Mouse (Mus musculus) kidney, embryonic 16.5 days (tissue): ENCODE results near the gene Maf. TPM values are rescaled to one million over a fixed set of nuclear protein-coding genes. Genes with fewer than 3 reads are reported as not detected.
A peak's percentile ranks its signal among the peaks of the same experiment; 100 is the strongest.

ENCODE experiments used
- ATAC-seq: fragments of 200-750 bp; cut with Nextera tagmentation; 2 replicates; pipeline ENCODE4 v1.8.0; 2017; ENCODE audit warnings: moderate TSS enrichment; ENCODE audit not compliant: low FRiP score, low TSS enrichment
- H3K27ac ChIP-seq: fragments of 300-500 bp; sonication (generic); 2 replicates; pipeline ENCODE4 v1.5.1; 2014; ENCODE audit warnings: low read length
- H3K27me3 ChIP-seq: fragments of 300-500 bp; sonication (generic); 2 replicates; pipeline ENCODE4 v1.6.1; 2014; ENCODE audit warnings: low read length, control low read depth, mixed read lengths; ENCODE audit not compliant: insufficient read depth
- H3K36me3 ChIP-seq: fragments of 300-500 bp; sonication (generic); 2 replicates; pipeline ENCODE4 v1.6.1; 2014; ENCODE audit warnings: low read length, control low read depth, mixed read lengths; ENCODE audit not compliant: insufficient read depth
- H3K4me1 ChIP-seq: fragments of 300-500 bp; sonication (generic); 2 replicates; pipeline ENCODE4 v1.6.1; 2014; ENCODE audit warnings: low read length, control low read depth, mixed read lengths; ENCODE audit not compliant: insufficient read depth
- H3K4me2 ChIP-seq: fragments of 300-500 bp; sonication (generic); replicated peaks from 2 replicates; pipeline ENCODE4 v1.6.1; 2014; ENCODE audit warnings: low read depth, low read length
- H3K4me3 ChIP-seq: fragments of 300-500 bp; sonication (generic); 2 replicates; pipeline ENCODE4 v1.5.1; 2014; ENCODE audit warnings: mild to moderate bottlenecking, low read length
- H3K9ac ChIP-seq: fragments of 300-500 bp; sonication (generic); replicated peaks from 2 replicates; pipeline ENCODE4 v1.6.1; 2014; ENCODE audit warnings: low read length
- H3K9me3 ChIP-seq: fragments of 300-500 bp; sonication (generic); 2 replicates; pipeline ENCODE4 v1.6.1; 2016; ENCODE audit warnings: low read length, control low read depth
- WGBS: fragments of 180-500 bp; shearing (Covaris S2); extraction: QIAGEN DNeasy Blood & Tissue Kit; methylation state at CpG from one replicate; pipeline ENCODE4 v1.1.7; 2014; 5-methylcytosine and 5-hydroxymethylcytosine counted together
- polyA plus RNA-seq: library from polyadenylated mRNA; unstranded; fragments of >200 nt; fragmentation: Nextera tagmentation; extraction: Ambion mirVana; gene quantifications from 2 replicates; pipeline ENCODE4 v1.2.1, GENCODE M21; 2015

Gene Maf
- polyA plus RNA-seq, 1 experiment from 2014 or later: 7.9 TPM

DNA sequence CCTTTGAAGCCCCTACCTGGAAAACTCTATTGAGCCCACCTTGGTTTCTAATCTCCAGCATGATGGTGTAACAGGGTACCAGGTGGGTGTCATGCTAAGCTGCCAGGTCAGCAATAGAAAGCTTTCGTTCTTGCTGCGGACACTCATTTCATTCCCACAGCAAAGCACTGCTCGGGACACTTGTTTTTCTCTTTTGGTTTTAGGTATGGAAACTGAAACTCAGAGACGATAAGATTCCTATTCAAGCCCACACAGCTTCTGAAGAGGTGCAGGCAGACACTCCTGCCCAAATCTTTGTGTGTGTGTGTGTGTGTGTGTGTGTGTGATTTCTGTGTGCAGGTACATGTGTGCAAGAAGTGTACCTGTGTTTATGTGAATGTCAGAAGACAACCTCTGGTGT is 32.2 kb upstream of the Maf start:
- Histone ChIP-seq H3K9me3 (no peaks in the 10 kb centered on the region), H3K27me3 (no peaks in the 10 kb centered on the region), H3K9ac (no peak overlapping the region), H3K4me3 (no peak overlapping the region), H3K27ac (no peak overlapping the region), H3K36me3 (no peaks in the 10 kb centered on the region), H3K4me2 (no peak overlapping the region), H3K4me1 (no peaks in the 10 kb centered on the region)
- WGBS: 86% methylated on average over 4 of the region's 4 CpGs
- ATAC-seq: no peak

DNA sequence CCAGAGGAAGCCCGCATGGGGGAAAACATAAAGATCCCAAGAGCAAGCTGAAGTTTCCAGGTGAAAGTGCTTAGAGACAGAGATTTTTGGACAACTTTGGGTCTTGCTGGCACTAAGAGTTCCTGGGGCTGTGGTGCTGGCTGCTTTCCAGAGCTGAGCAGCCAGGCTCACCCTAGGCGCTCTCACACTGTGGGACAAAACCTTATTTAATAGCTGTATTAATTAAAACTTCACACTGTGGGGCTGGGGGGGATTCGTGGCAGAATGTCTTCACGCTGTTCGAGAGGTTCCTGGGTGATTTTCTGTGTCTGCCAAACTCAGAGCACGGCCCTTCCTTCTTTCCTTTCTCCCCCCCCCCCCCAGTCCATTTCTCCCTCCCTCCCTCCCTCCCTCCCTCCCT is 24.8 kb upstream of the Maf start:
- ATAC-seq: no peak
- 77% methylated on average over 6 of the region's 6 CpGs for WGBS

DNA sequence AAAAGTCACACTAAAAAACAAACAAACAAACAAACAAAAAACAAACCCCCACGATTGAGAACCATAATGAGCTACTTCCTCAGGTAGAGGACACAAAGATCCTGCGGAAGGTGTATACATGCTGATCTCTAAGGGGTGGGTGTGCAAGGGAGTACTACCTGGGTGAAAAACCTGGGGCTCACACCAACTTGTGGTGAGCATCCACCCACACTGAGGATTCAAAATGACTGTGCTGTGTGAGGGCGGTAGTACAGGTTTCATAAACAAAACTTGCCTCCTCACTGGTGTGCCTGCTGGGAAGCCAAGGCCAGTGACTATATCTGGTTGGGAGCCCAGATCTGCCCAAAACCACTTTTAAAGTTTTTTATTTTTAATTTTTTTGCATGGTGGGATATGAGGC is 19.2 kb upstream of the Maf start:
- Histone ChIP-seq H3K9ac (no peak overlapping the region), H3K4me1 (no peaks in the 10 kb centered on the region), H3K36me3 (no peaks in the 10 kb centered on the region), H3K27ac (no peak overlapping the region), H3K4me3 (no peak overlapping the region), H3K4me2 (no peak overlapping the region), H3K9me3 (no peaks in the 10 kb centered on the region), H3K27me3 (no peaks in the 10 kb centered on the region)
- WGBS: 82% methylated on average over 3 of the region's 3 CpGs
- no peak for ATAC-seq

More for the DNA sequence above, 24.8 kb upstream of the Maf start:
- no peaks in the 10 kb centered on the region for H3K4me1 ChIP-seq
- H3K9me3 ChIP-seq: no peaks in the 10 kb centered on the region
- no peak overlapping the region for H3K27ac ChIP-seq
- no peak overlapping the region for H3K9ac ChIP-seq
- no peak overlapping the region for H3K4me3 ChIP-seq
- H3K36me3 ChIP-seq: no peaks in the 10 kb centered on the region
- no peak overlapping the region for H3K4me2 ChIP-seq
- no peaks in the 10 kb centered on the region for H3K27me3 ChIP-seq

DNA sequence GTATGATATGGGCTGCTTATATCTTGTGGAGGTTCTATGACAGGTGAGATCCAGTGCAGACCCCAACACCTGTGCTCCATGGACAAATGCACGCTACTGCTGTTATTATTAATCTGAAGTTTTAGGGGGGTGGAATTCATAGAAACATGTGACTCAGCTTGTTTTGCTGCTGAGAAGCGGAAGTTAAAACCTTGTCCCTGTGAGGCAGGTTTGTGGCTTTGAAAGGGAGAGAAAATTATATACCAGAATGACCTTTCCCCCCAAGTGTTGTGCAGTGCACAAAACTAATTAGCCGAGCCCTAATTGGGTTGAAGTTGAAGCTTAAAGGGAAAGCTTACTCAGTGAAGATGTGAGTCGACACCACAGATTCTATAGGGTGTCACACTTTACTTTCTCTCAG is 18.6 kb upstream of the Maf start:
- Histone ChIP-seq H3K27me3 (no peaks in the 10 kb centered on the region), H3K9me3 (no peaks in the 10 kb centered on the region), H3K4me3 (no peak overlapping the region), H3K4me2 (no peak overlapping the region), H3K9ac (no peak overlapping the region), H3K4me1 (no peaks in the 10 kb centered on the region), H3K36me3 (no peaks in the 10 kb centered on the region), H3K27ac (no peak overlapping the region)
- 63% methylated on average over 4 of the region's 4 CpGs for WGBS
- ATAC-seq: no peak

DNA sequence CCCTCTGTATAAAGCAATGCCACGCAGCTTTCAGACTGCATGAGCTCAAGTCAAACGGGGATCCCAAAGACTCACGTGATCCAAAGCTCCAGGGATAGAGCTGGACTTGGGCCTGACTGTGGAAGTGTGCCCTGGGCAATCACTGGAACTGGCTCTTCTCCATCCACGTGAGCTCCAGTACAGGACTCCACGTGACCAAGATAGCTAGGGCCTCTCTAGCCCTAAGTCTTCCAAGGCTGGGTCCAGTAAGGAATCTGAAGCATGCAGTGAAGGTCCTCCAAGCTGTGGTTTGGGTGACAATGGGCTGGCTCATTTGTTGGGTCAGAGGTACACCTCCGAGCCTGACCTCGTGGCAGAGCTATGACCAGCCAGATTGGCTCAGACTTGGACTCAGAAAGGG is 11.5 kb upstream of the Maf start:
- no peak overlapping the region for H3K27ac ChIP-seq
- WGBS: 85% methylated on average over 7 of the region's 7 CpGs
- no peak for ATAC-seq

GRCm38 (mm10) chr8:115718621-115719020 is 11.0 kb upstream of the Maf start:
- Histone ChIP-seq H3K4me1 (no peaks in the 10 kb centered on the region), H3K27me3 (no peaks in the 10 kb centered on the region), H3K9ac (no peak overlapping the region), H3K4me2 (no peak overlapping the region), H3K4me3 (no peak overlapping the region), H3K27ac (no peak overlapping the region), H3K36me3 (no peaks in the 10 kb centered on the region), H3K9me3 (no peaks in the 10 kb centered on the region)
- 93% methylated on average over 6 of the region's 6 CpGs for WGBS
- ATAC-seq: no peak

More for the DNA sequence above, 11.5 kb upstream of the Maf start:
- no peaks in the 10 kb centered on the region for H3K27me3 ChIP-seq
- no peaks in the 10 kb centered on the region for H3K36me3 ChIP-seq
- no peaks in the 10 kb centered on the region for H3K9me3 ChIP-seq
- no peak overlapping the region for H3K4me2 ChIP-seq
- no peaks in the 10 kb centered on the region for H3K4me1 ChIP-seq
- H3K9ac ChIP-seq: no peak overlapping the region
- H3K4me3 ChIP-seq: no peak overlapping the region

DNA sequence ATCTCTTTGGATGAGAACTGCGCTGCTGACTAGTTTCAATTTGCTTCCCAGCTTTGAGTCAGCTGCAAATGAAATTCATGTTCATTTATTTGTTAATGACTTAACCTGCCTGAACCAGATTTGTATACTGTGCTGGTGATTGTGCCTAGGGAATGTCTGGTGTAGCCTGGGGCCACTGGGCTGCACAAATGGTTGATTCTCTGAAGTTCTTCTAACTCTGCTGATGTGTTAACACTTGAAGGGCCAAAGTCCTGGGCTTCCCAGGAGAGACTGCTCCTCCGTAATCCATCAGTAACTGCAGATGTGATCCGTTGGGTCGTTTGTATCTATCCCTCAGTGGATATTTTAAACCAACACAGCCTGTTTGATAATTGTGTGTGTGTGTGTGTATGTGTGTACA is 7.7 kb upstream of the Maf start:
- H3K27me3 ChIP-seq: peaks cover 4% of the 10 kb centered on the region; the same call in 1 of the 2 replicates
- WGBS: 71% methylated on average over 4 of the region's 4 CpGs
- no peak overlapping the region for H3K4me3 ChIP-seq
- peaks cover 12% of the 10 kb centered on the region; the same call in 1 of the 2 replicates for H3K4me1 ChIP-seq
- H3K4me2 ChIP-seq: no peak overlapping the region
- ATAC-seq: no peak
- H3K36me3 ChIP-seq: no peaks in the 10 kb centered on the region
- no peak overlapping the region for H3K27ac ChIP-seq
- no peaks in the 10 kb centered on the region for H3K9me3 ChIP-seq
- H3K9ac ChIP-seq: no peak overlapping the region

- WGBS: 43% methylated on average over 11 of the region's 11 CpGs
- peak overlapping the region; percentile 27 for H3K4me2 ChIP-seq
- peaks cover 4% of the 10 kb centered on the region; the same call in 1 of the 2 replicates for H3K27me3 ChIP-seq
- peaks cover 26% of the 10 kb centered on the region for H3K4me1 ChIP-seq
- H3K9me3 ChIP-seq: no peaks in the 10 kb centered on the region
- no peak overlapping the region for H3K4me3 ChIP-seq
- no peak overlapping the region for H3K9ac ChIP-seq
- H3K36me3 ChIP-seq: no peaks in the 10 kb centered on the region
- no peak for ATAC-seq
- H3K27ac ChIP-seq: no peak overlapping the region
Observed at GRCm38 (mm10) chr8:115711106-115711505, 3.5 kb upstream of the Maf start.

GRCm38 (mm10) chr8:115709931-115710330 is 2.3 kb upstream of the Maf start:
- Histone ChIP-seq H3K36me3 (no peaks in the 10 kb centered on the region), H3K9ac (no peak overlapping the region; the same call in 1 of the 2 replicates), H3K27me3 (peaks cover 4% of the 10 kb centered on the region; the same call in 1 of the 2 replicates), H3K27ac (peak overlapping the region; percentile 71; the same call in 1 of the 2 replicates), H3K4me1 (peaks cover 26% of the 10 kb centered on the region), H3K4me2 (peak overlapping the region; percentile 73; the same call in 1 of the 2 replicates), H3K4me3 (no peak overlapping the region), H3K9me3 (no peaks in the 10 kb centered on the region)
- ATAC-seq: no peak
- 69% methylated on average over 8 of the region's 8 CpGs for WGBS

DNA sequence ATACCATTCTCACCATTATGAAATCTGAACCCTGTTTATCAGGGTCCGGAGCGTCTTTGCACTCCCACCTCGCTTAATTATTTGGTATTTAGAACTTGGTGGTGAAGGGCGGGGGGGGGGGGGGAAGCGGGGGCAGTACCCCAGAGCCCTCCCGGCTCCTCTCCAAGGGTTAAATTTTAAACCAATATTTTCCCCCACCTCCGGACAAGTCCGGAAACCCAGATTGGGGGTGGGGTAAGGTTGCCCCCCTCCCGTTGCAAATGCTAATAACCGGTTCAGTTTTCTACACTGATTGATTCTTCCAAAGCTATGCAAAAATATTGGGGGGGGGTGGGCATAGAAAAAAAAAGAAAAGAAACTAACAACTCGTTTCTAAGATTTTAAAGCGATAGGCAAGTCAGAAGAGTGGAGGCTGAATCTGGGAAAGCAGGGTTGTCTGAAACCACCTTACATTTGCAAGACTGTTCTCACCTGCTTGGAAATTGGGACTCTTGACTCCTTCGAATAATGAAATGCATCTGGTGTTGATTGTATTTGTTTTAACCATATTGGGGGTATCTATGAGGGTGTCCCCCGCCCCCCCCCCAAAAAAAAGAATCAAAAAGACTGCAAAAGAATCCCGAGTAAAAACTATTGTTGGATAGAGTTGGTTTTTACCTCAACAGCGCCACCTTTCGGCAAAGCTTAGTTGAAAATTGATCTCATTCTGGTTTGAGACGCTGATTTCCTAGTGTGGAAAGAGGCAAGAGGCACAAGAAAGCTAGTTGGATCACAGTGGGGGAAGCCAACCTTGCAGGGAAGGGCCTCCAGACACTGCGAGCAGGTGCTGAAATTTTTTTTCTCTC is 1.6 kb upstream of the Maf start:
- Histone ChIP-seq H3K36me3 (no peaks in the 10 kb centered on the region), H3K9me3 (no peaks in the 10 kb centered on the region), H3K27ac (peak overlapping the region; percentile 71; the same call in 1 of the 2 replicates), H3K4me1 (peaks cover 26% of the 10 kb centered on the region), H3K4me2 (peak overlapping the region; percentile 73), H3K27me3 (peaks cover 4% of the 10 kb centered on the region; the same call in 1 of the 2 replicates), H3K9ac (peak overlapping the region; percentile 65), H3K4me3 (peak overlapping the region; percentile 80)
- no peak for ATAC-seq
- WGBS: 2% methylated on average over 19 of the region's 19 CpGs
